Mouse (Mus musculus): ENCODE results near the gene Rem1. TPM values are rescaled to one million over a fixed set of nuclear protein-coding genes. Genes with fewer than 3 reads are reported as not detected.
A peak's percentile ranks its signal among the peaks of the same experiment; 100 is the strongest.

The Rem1 gene
- 9.5 and 10.1 TPM in 2 replicates for polyA plus RNA-seq (2016; fragmentation: Nextera tagmentation; extraction: Ambion mirVana)

DNA sequence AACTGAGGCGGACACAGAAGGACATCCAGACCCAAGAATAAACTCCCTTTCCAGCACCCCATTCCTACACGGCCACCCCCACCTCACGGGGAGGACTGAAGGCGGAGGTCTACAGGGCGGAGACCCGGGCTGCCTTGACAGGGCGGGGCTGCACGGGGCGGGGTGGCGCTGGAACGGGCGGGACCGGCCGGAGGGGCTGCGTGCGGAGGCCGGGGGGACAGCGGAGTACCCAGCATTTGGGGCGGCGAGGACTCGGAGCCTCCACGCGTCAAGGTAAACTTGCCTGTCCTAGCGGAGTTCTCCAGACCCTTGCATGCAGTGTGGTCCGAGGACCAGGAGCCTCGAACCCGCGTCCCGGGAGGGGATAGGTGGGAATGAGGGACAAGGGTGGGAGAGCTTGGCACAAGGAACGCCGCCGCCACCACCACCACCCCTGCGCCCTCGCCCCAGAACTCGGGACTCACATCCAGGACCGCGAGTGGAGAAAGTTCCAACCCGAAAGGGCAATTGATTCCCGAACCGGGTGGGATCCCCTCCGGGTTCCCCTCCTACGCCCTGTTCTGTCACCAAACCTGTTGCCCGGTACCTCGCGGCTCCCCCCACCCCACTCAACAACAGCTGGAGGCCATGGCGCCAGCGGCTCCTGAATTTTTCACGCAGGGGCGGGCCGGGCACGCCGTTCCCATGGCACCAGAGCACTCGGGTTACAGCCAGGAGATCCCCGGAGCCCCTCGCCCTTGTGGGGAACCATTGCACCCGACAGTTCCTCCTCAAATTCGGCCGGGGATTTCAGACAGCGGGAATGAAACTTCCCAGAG is at the start of gene Rem1:
Gene Rem1, plus strand, starts transcription at position 178 of the 818 bp plus-strand sequence.
- peak within 1 kb of the TSS; percentile 75 for H3K9ac ChIP-seq
- H3K4me3 ChIP-seq: peak within 1 kb of the TSS; percentile 61
- H3K27me3 ChIP-seq (replicated peaks): peaks cover 24% of the 10 kb centered on the region
- peak within 1 kb of the TSS; percentile 89 for H3K4me2 ChIP-seq
- ATAC-seq (ENCODE audit: insufficient number of reproducible peaks, low FRiP score): peak; percentile 63; the same call in 1 of the 2 replicates
- no peaks in the 10 kb centered on the region for H3K36me3 ChIP-seq
- H3K9me3 ChIP-seq (replicated peaks): no peaks in the 10 kb centered on the region
- 2% methylated on average over 59 of the region's 59 CpGs for WGBS
- no peak within 1 kb of the TSS for H3K27ac ChIP-seq (ENCODE audit: poor library complexity, severe bottlenecking)
- peaks cover 12% of the 10 kb centered on the region for H3K4me1 ChIP-seq (replicated peaks)

GRCm38 (mm10) chr2:152580107-152580506 is 46.6 kb upstream of the Rem1 start, which contains the start of gene Defb19:
Defb19 (minus strand) TSS chr2:152580312.
- no peak within 1 kb of the TSS for H3K4me2 ChIP-seq
- H3K4me1 ChIP-seq (replicated peaks): peaks cover 14% of the 10 kb centered on the region
- no peak for ATAC-seq (ENCODE audit: insufficient number of reproducible peaks, low FRiP score)
- no peaks in the 10 kb centered on the region for H3K27me3 ChIP-seq (replicated peaks)
- no peaks in the 10 kb centered on the region for H3K9me3 ChIP-seq (replicated peaks)
- no peak within 1 kb of the TSS for H3K27ac ChIP-seq (ENCODE audit: poor library complexity, severe bottlenecking)
- no peak within 1 kb of the TSS for H3K9ac ChIP-seq
- 41% methylated on average over 7 of the region's 7 CpGs for WGBS
- no peaks in the 10 kb centered on the region for H3K36me3 ChIP-seq
- no peak within 1 kb of the TSS for H3K4me3 ChIP-seq

DNA sequence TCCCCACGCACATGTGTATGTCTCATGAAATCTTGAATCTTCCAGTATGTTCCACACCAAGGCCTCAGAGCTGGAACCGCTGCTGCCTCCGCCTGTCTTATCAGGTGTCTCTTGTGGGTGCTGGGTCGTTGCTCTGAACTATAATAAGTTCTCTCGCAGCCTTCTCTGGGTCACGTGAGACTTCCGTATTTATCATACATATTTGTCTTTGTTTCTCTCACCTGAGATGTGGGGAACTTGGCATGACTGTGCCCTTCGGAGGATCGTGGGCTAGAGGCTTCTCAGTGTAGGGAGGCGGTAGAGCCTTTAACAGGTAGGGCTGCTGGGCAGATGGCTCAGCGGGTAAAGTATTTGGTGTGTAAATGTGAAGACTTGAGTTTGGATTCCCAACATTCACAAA is 46.1 kb upstream of the Rem1 start:
- Histone ChIP-seq H3K27ac (ENCODE audit: poor library complexity, severe bottlenecking) (no peak overlapping the region), H3K36me3 (no peaks in the 10 kb centered on the region)
- WGBS: 65% methylated on average over 11 of the region's 11 CpGs

GRCm38 (mm10) chr2:152586926-152587560 is 39.7 kb upstream of the Rem1 start:
- no peaks in the 10 kb centered on the region for H3K36me3 ChIP-seq
- no peak for ATAC-seq (ENCODE audit: insufficient number of reproducible peaks, low FRiP score)
- WGBS: 75% methylated on average over 4 of the region's 4 CpGs

More for the DNA sequence above, 46.1 kb upstream of the Rem1 start:
- Histone ChIP-seq H3K4me2 (no peak overlapping the region), H3K9me3 (replicated peaks) (no peaks in the 10 kb centered on the region), H3K27me3 (replicated peaks) (no peaks in the 10 kb centered on the region), H3K4me3 (no peak overlapping the region), H3K4me1 (replicated peaks) (peaks cover 14% of the 10 kb centered on the region), H3K9ac (no peak overlapping the region)
- no peak for ATAC-seq (ENCODE audit: insufficient number of reproducible peaks, low FRiP score)

DNA sequence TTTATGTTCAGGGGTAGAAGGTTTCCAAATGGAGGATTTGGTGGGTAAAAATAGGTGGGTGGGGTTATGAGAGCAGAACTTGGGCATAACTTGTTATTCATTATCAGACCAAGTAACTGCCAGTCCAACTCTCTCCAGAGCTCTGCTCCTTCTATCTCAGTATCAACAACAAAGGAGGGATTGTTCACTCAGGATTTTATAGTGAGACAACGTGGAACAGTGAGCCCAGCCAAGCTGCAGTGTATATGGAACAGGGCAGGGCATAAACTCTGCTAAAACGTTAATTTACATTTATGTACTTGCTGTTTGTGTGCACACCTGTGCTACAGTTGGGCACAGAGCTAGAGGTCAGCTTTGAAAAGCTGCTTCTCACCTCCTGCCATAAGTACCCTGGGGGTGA is 38.3 kb upstream of the Rem1 start:
- no peaks in the 10 kb centered on the region for H3K36me3 ChIP-seq
- H3K9me3 ChIP-seq (replicated peaks): no peaks in the 10 kb centered on the region
- no peak for ATAC-seq (ENCODE audit: insufficient number of reproducible peaks, low FRiP score)
- H3K27ac ChIP-seq (ENCODE audit: poor library complexity, severe bottlenecking): no peak overlapping the region
- WGBS: 44% methylated on average over 2 of the region's 2 CpGs
- no peak overlapping the region for H3K4me2 ChIP-seq
- H3K4me1 ChIP-seq (replicated peaks): no peaks in the 10 kb centered on the region
- no peak overlapping the region for H3K4me3 ChIP-seq
- no peaks in the 10 kb centered on the region for H3K27me3 ChIP-seq (replicated peaks)
- H3K9ac ChIP-seq: no peak overlapping the region

More at GRCm38 (mm10) chr2:152586926-152587560, 39.7 kb upstream of the Rem1 start:
- H3K4me1 ChIP-seq (replicated peaks): no peaks in the 10 kb centered on the region
- H3K4me3 ChIP-seq: no peak overlapping the region
- no peaks in the 10 kb centered on the region for H3K27me3 ChIP-seq (replicated peaks)
- no peaks in the 10 kb centered on the region for H3K9me3 ChIP-seq (replicated peaks)
- no peak overlapping the region for H3K9ac ChIP-seq
- H3K27ac ChIP-seq (ENCODE audit: poor library complexity, severe bottlenecking): no peak overlapping the region
- H3K4me2 ChIP-seq: no peak overlapping the region

DNA sequence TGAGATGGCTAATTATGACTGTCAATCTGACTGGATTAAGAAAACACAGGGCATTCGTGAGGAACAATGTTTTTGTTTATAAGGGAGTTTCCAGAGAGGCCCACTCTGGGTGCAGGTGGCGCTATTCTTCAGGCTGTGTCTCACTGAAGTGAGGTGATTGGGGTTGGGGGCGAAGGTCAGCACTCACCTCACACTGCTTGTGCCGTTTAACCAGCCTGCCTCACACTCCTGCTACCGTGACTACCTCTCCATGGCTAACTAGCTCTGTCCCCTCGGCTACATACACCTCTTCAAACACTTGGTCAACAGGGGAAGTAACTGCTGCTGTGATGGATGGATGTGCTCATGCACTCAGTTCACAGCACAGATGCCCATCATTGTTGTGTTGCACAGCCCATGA is 37.7 kb upstream of the Rem1 start:
- H3K9me3 ChIP-seq (replicated peaks): no peaks in the 10 kb centered on the region
- 49% methylated on average over 6 of the region's 6 CpGs for whole genome bisulfite sequencing

GRCm38 (mm10) chr2:152599299-152599698 is 27.5 kb upstream of the Rem1 start, which contains the start of gene Defb45:
Defb45 (minus strand) TSS chr2:152599399.
- Histone ChIP-seq H3K4me1 (replicated peaks) (no peaks in the 10 kb centered on the region), H3K4me2 (no peak within 1 kb of the TSS), H3K36me3 (no peaks in the 10 kb centered on the region), H3K4me3 (no peak within 1 kb of the TSS), H3K9me3 (replicated peaks) (no peaks in the 10 kb centered on the region), H3K27me3 (replicated peaks) (no peaks in the 10 kb centered on the region), H3K27ac (ENCODE audit: poor library complexity, severe bottlenecking) (no peak within 1 kb of the TSS), H3K9ac (no peak within 1 kb of the TSS)
- ATAC-seq (ENCODE audit: insufficient number of reproducible peaks, low FRiP score): no peak
- whole genome bisulfite sequencing: 65% methylated on average over 7 of the region's 7 CpGs

More for the DNA sequence above, 37.7 kb upstream of the Rem1 start:
- Histone ChIP-seq H3K4me1 (replicated peaks) (no peaks in the 10 kb centered on the region), H3K4me2 (no peak overlapping the region), H3K36me3 (no peaks in the 10 kb centered on the region), H3K4me3 (no peak overlapping the region), H3K9ac (no peak overlapping the region), H3K27ac (ENCODE audit: poor library complexity, severe bottlenecking) (no peak overlapping the region), H3K27me3 (replicated peaks) (no peaks in the 10 kb centered on the region)
- ATAC-seq (ENCODE audit: insufficient number of reproducible peaks, low FRiP score): no peak

DNA sequence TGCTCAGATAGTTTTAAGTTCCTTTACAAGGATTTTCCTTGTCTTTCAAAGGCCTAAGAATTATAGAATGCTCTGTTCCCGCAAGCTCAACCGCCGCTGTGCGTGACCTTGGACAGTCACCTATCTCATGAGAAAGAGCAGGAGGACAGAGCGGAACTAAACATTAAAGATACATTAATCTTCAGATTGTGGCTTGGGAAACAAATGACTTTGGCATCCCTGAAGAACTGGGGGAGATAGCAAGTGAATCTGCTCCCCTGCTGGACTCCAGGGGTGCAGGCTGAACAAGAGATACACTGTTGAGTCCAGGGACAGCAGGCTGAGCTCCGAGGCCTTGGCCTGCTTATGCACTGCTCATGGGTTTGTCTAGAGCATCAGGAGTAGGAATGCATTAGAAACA is 26.7 kb upstream of the Rem1 start:
- H3K9me3 ChIP-seq (replicated peaks): no peaks in the 10 kb centered on the region
- H3K9ac ChIP-seq: no peak overlapping the region
- H3K4me3 ChIP-seq: no peak overlapping the region
- H3K36me3 ChIP-seq: no peaks in the 10 kb centered on the region
- no peak for ATAC-seq (ENCODE audit: insufficient number of reproducible peaks, low FRiP score)
- WGBS: 74% methylated on average over 6 of the region's 6 CpGs
- H3K27me3 ChIP-seq (replicated peaks): no peaks in the 10 kb centered on the region
- no peak overlapping the region for H3K4me2 ChIP-seq
- H3K27ac ChIP-seq (ENCODE audit: poor library complexity, severe bottlenecking): no peak overlapping the region
- no peaks in the 10 kb centered on the region for H3K4me1 ChIP-seq (replicated peaks)

- Histone ChIP-seq H3K27me3 (replicated peaks) (no peaks in the 10 kb centered on the region), H3K4me1 (replicated peaks) (no peaks in the 10 kb centered on the region), H3K9ac (no peak overlapping the region), H3K36me3 (no peaks in the 10 kb centered on the region), H3K4me2 (no peak overlapping the region), H3K27ac (ENCODE audit: poor library complexity, severe bottlenecking) (no peak overlapping the region), H3K9me3 (replicated peaks) (no peaks in the 10 kb centered on the region), H3K4me3 (no peak overlapping the region)
- ATAC-seq (ENCODE audit: insufficient number of reproducible peaks, low FRiP score): no peak
- WGBS: 68% methylated on average over 4 of the region's 4 CpGs
These were observed 25.3 kb upstream of the Rem1 start for GRCm38 (mm10) chr2:152601275-152601960.

GRCm38 (mm10) chr2:152604057-152604456 is 22.7 kb upstream of the Rem1 start, which contains the start of gene Defb36:
Defb36 (plus strand) TSS chr2:152604327.
- Histone ChIP-seq H3K9me3 (replicated peaks) (0 out of 2 replicates have a peak, but pooled peaks cover 4% of the 10 kb centered on the region), H3K4me2 (no peak within 1 kb of the TSS), H3K4me1 (replicated peaks) (no peaks in the 10 kb centered on the region), H3K9ac (no peak within 1 kb of the TSS), H3K27ac (ENCODE audit: poor library complexity, severe bottlenecking) (no peak within 1 kb of the TSS), H3K27me3 (replicated peaks) (no peaks in the 10 kb centered on the region), H3K36me3 (no peaks in the 10 kb centered on the region), H3K4me3 (no peak within 1 kb of the TSS)
- WGBS: 77% methylated on average over 15 of the region's 15 CpGs
- ATAC-seq (ENCODE audit: insufficient number of reproducible peaks, low FRiP score): no peak

DNA sequence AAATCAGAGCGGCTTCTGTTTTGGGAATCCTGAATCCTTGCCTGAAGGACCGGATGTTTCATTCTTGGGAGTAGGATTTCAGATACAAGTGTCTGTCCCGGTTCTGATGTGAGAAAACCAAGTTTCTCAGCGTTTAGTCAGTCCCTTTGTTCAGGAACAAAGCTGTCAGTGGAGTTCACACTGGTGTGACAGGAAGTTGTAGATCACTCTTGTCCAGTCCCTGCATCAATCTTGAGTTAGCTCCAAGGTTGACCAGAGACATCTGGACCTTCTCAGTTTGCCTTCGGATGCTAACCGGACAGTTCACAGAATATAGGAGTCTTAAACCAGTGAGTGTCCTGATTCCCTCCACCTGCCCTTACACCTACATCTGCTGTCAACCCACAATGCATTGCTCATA is 19.0 kb upstream of the Rem1 start:
- 59% methylated on average over 6 of the region's 6 CpGs for WGBS
- no peaks in the 10 kb centered on the region for H3K36me3 ChIP-seq
- ATAC-seq (ENCODE audit: insufficient number of reproducible peaks, low FRiP score): no peak

More for the DNA sequence above, 19.0 kb upstream of the Rem1 start:
- Histone ChIP-seq H3K4me1 (replicated peaks) (0 out of 2 replicates have a peak, but pooled peaks cover 4% of the 10 kb centered on the region), H3K4me3 (no peak overlapping the region), H3K9me3 (replicated peaks) (0 out of 2 replicates have a peak, but pooled peaks cover 4% of the 10 kb centered on the region), H3K27me3 (replicated peaks) (no peaks in the 10 kb centered on the region), H3K27ac (ENCODE audit: poor library complexity, severe bottlenecking) (no peak overlapping the region), H3K9ac (no peak overlapping the region), H3K4me2 (no peak overlapping the region)

Measured in heart, embryonic 12.5 days (tissue).